Mouse (Mus musculus) G1E (cell line): ENCODE results near the gene Fuca1.

Source experiments
- CTCF ChIP-seq: IDR thresholded peaks from 2 replicates; pipeline ENCODE4 v1.5.1; 2012; ENCODE audit warnings: low read depth, low read length, inconsistent platforms, mixed read lengths
- TAL1 ChIP-seq: conservative IDR thresholded peaks from 2 replicates; pipeline ENCODE4 v1.6.1; 2012; ENCODE audit warnings: low read depth, low read length, inconsistent platforms, mixed read lengths

GRCm38 (mm10) chr4:135972556-135972906 lies 52.0 kb downstream of the Fuca1 start, which contains the start of gene Lypla2:
- TF ChIP-seq CTCF: no peak
- no peak for TF ChIP-seq TAL1
